Mouse (Mus musculus) midbrain, embryonic 14.5 days (tissue): ENCODE measurements at regions not wholly inside any gene's neighbourhood (a gene's known extent, or its start where the extent isn't known, plus 50 kb on each side); places are given as distances from the start of the nearest gene placed in this dataset.

Experiments used
- ATAC-seq: fragments of 200-750 bp; cut with Nextera tagmentation; 2 replicates; pipeline ENCODE4 v1.8.0; 2017; ENCODE audit warnings: moderate number of reproducible peaks, moderate library complexity; ENCODE audit not compliant: low FRiP score, low TSS enrichment
- DNase-seq: peaks from one replicate; pipeline ENCODE4 v3.0.0-alpha.2; 2015
- H3K27ac ChIP-seq: fragments of 300-500 bp; sonication (generic); replicated peaks from 2 replicates; pipeline ENCODE4 v1.5.1; 2014; ENCODE audit warnings: mild to moderate bottlenecking, low read depth, low read length, moderate library complexity
- H3K27me3 ChIP-seq: fragments of 300-500 bp; sonication (generic); 2 replicates; pipeline ENCODE4 v1.6.1; 2014; ENCODE audit warnings: low read length, control low read depth, mixed read lengths; ENCODE audit not compliant: control insufficient read depth, insufficient read depth
- H3K36me3 ChIP-seq: fragments of 300-500 bp; sonication (generic); 2 replicates; pipeline ENCODE4 v1.6.1; 2014; ENCODE audit warnings: low read length, control low read depth; ENCODE audit not compliant: control insufficient read depth, insufficient read depth
- H3K4me1 ChIP-seq: fragments of 300-500 bp; sonication (generic); 2 replicates; pipeline ENCODE4 v1.6.1; 2014; ENCODE audit warnings: mild to moderate bottlenecking, antibody characterized with exemption, low read length, control low read depth; ENCODE audit not compliant: control insufficient read depth, insufficient read depth
- H3K4me2 ChIP-seq: fragments of 300-500 bp; sonication (generic); 2 replicates; pipeline ENCODE4 v1.6.1; 2014; ENCODE audit warnings: mild to moderate bottlenecking, low read length, moderate library complexity
- H3K4me3 ChIP-seq: fragments of 300-500 bp; sonication (generic); replicated peaks from 2 replicates; pipeline ENCODE4 v1.5.1; 2014; ENCODE audit warnings: low read depth, low read length
- H3K9ac ChIP-seq: fragments of 300-500 bp; sonication (generic); replicated peaks from 2 replicates; pipeline ENCODE4 v1.6.1; 2014; ENCODE audit warnings: mild to moderate bottlenecking, low read length, moderate library complexity
- H3K9me3 ChIP-seq: fragments of 300-500 bp; sonication (generic); 2 replicates; pipeline ENCODE4 v1.6.1; 2016; ENCODE audit warnings: low read length, control low read depth, mixed read lengths; ENCODE audit not compliant: control insufficient read depth
- WGBS: fragments of 180-500 bp; shearing (Covaris S2); extraction: QIAGEN DNeasy Blood & Tissue Kit; methylation state at CpG from one replicate; pipeline ENCODE4 v1.1.7; 2014; 5-methylcytosine and 5-hydroxymethylcytosine counted together

GRCm38 (mm10) chr9:117922992-117923391, 117.3 kb upstream of the Azi2 start:
- no peak overlapping the region for H3K27ac ChIP-seq
- no peaks in the 10 kb centered on the region for H3K4me1 ChIP-seq
- H3K27me3 ChIP-seq, result no peaks in the 10 kb centered on the region
- H3K9ac ChIP-seq, result no peak overlapping the region
- no peak overlapping the region for H3K4me2 ChIP-seq
- WGBS, result 57% methylated on average over 4 of the region's 4 CpGs
- DNase-seq (no peak), ATAC-seq (no peak)
- H3K36me3 ChIP-seq, result no peaks in the 10 kb centered on the region
- no peaks in the 10 kb centered on the region for H3K9me3 ChIP-seq
- no peak overlapping the region for H3K4me3 ChIP-seq

- H3K9ac ChIP-seq, result no peak overlapping the region
- no peaks in the 10 kb centered on the region for H3K9me3 ChIP-seq
- no peak for ATAC-seq
- H3K4me1 ChIP-seq, result no peaks in the 10 kb centered on the region
- H3K36me3 ChIP-seq, result no peaks in the 10 kb centered on the region
- H3K4me3 ChIP-seq, result no peak overlapping the region
- H3K27ac ChIP-seq, result no peak overlapping the region
- H3K4me2 ChIP-seq, result no peak overlapping the region
- DNase-seq, result no peak
- H3K27me3 ChIP-seq, result no peaks in the 10 kb centered on the region
- 92% methylated on average over 10 of the region's 10 CpGs for WGBS
Measured at GRCm38 (mm10) chr9:117907895-117908424, 132.3 kb upstream of the Azi2 start.

- Histone ChIP-seq H3K4me3 (no peak overlapping the region), H3K9me3 (no peaks in the 10 kb centered on the region), H3K4me2 (no peak overlapping the region), H3K4me1 (no peaks in the 10 kb centered on the region), H3K9ac (no peak overlapping the region), H3K27ac (no peak overlapping the region), H3K27me3 (no peaks in the 10 kb centered on the region), H3K36me3 (no peaks in the 10 kb centered on the region)
- no peak for ATAC-seq
- 85% methylated on average over 10 of the region's 10 CpGs for WGBS
- DNase-seq, result no peak
Measured at GRCm38 (mm10) chr9:117905045-117905747, 135.1 kb upstream of the Azi2 start.

- H3K36me3 ChIP-seq, result no peaks in the 10 kb centered on the region
- no peak overlapping the region for H3K4me2 ChIP-seq
- 92% methylated on average over 8 of the region's 8 CpGs for WGBS
- H3K4me1 ChIP-seq, result no peaks in the 10 kb centered on the region
- ATAC-seq (no peak), DNase-seq (no peak)
- no peak overlapping the region for H3K4me3 ChIP-seq
- H3K9ac ChIP-seq, result no peak overlapping the region
- H3K27ac ChIP-seq, result no peak overlapping the region
- no peaks in the 10 kb centered on the region for H3K27me3 ChIP-seq
- no peaks in the 10 kb centered on the region for H3K9me3 ChIP-seq
Measured at GRCm38 (mm10) chr9:117904621-117905020, 135.7 kb upstream of the Azi2 start.

GRCm38 (mm10) chr9:117903025-117903424, 137.3 kb upstream of the Azi2 start:
- no peak for ATAC-seq

GRCm38 (mm10) chr9:117902239-117902939, 137.9 kb upstream of the Azi2 start:
- no peaks in the 10 kb centered on the region for H3K36me3 ChIP-seq
- no peaks in the 10 kb centered on the region for H3K9me3 ChIP-seq
- DNase-seq (no peak), ATAC-seq (no peak)
- no peak overlapping the region for H3K27ac ChIP-seq
- H3K4me3 ChIP-seq, result no peak overlapping the region
- no peaks in the 10 kb centered on the region for H3K27me3 ChIP-seq
- WGBS, result 88% methylated on average over 20 of the region's 20 CpGs
- H3K4me1 ChIP-seq, result no peaks in the 10 kb centered on the region
- H3K9ac ChIP-seq, result no peak overlapping the region
- H3K4me2 ChIP-seq, result no peak overlapping the region

More at GRCm38 (mm10) chr9:117903025-117903424, 137.3 kb upstream of the Azi2 start:
- H3K4me1 ChIP-seq, result no peaks in the 10 kb centered on the region
- H3K4me2 ChIP-seq, result no peak overlapping the region
- no peak overlapping the region for H3K9ac ChIP-seq
- H3K4me3 ChIP-seq, result no peak overlapping the region
- H3K27ac ChIP-seq, result no peak overlapping the region
- H3K36me3 ChIP-seq, result no peaks in the 10 kb centered on the region
- 64% methylated on average over 4 of the region's 4 CpGs for WGBS
- DNase-seq, result peak; percentile 76
- H3K9me3 ChIP-seq, result no peaks in the 10 kb centered on the region
- H3K27me3 ChIP-seq, result no peaks in the 10 kb centered on the region

- Histone ChIP-seq H3K4me2 (no peak overlapping the region), H3K9me3 (no peaks in the 10 kb centered on the region), H3K36me3 (no peaks in the 10 kb centered on the region), H3K27ac (no peak overlapping the region), H3K4me1 (no peaks in the 10 kb centered on the region), H3K27me3 (no peaks in the 10 kb centered on the region), H3K9ac (no peak overlapping the region), H3K4me3 (no peak overlapping the region)
- DNase-seq, result no peak
- ATAC-seq, result no peak
- WGBS, result 94% methylated on average over 12 of the region's 12 CpGs
Measured at GRCm38 (mm10) chr9:117900631-117901030, 139.7 kb upstream of the Azi2 start.

- no peaks in the 10 kb centered on the region for H3K9me3 ChIP-seq
- WGBS, result 83% methylated on average over 8 of the region's 8 CpGs
- no peaks in the 10 kb centered on the region for H3K4me1 ChIP-seq
- no peak for ATAC-seq
- no peak overlapping the region for H3K4me2 ChIP-seq
- no peak overlapping the region for H3K4me3 ChIP-seq
- no peak overlapping the region for H3K9ac ChIP-seq
- H3K27me3 ChIP-seq, result no peaks in the 10 kb centered on the region
- H3K27ac ChIP-seq, result no peak overlapping the region
- no peaks in the 10 kb centered on the region for H3K36me3 ChIP-seq
- DNase-seq, result no peak
Measured at GRCm38 (mm10) chr9:117896517-117896916, 143.8 kb upstream of the Azi2 start.

- H3K9me3 ChIP-seq, result no peaks in the 10 kb centered on the region
- no peaks in the 10 kb centered on the region for H3K27me3 ChIP-seq
- no peaks in the 10 kb centered on the region for H3K36me3 ChIP-seq
- DNase-seq (no peak), ATAC-seq (no peak)
- no peak overlapping the region for H3K4me3 ChIP-seq
- 87% methylated on average over 6 of the region's 6 CpGs for WGBS
- H3K4me2 ChIP-seq, result no peak overlapping the region
- H3K27ac ChIP-seq, result no peak overlapping the region
- H3K9ac ChIP-seq, result no peak overlapping the region
- no peaks in the 10 kb centered on the region for H3K4me1 ChIP-seq
Measured at GRCm38 (mm10) chr9:117892601-117893000, 147.7 kb upstream of the Azi2 start.
